Mouse (Mus musculus): ENCODE results near the gene Ephb2. TPM values are rescaled to one million over a fixed set of nuclear protein-coding genes. Genes with fewer than 3 reads are reported as not detected.

Ephb2 gene
- polyA plus RNA-seq, 1 experiment: 21.7 TPM

DNA sequence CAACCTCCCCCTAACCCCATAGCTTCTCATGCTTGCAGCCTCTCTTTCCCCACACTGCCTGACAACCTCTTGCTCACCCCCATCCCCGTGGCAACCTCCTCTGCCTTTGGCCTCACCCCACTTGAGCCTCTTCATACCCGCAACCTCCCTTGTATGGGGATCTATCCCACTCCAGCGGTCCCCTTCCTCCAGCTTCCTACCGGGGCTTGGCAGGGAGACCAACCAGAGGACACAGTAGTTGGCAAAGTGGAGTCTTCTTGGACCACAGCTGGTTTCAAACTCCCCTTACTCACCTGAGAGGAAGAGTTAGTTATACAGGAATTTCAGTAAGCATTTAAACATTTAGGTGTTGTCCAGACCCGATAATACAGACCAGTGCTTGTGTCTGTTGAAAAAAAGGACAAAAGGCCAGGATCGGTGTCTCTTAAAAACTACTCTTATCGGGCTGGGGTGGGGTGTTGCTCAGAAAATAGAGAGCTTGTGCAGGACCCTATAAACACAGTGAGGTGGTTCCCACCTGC, 197.5 kb downstream of the Ephb2 start:
- Histone ChIP-seq H3ac (ENCODE audit: control insufficient read depth, insufficient read length) (no peak overlapping the region), H3K4me2 (ENCODE audit: low read depth) (no peak overlapping the region), H3K36me3 (ENCODE audit: control insufficient read depth, insufficient read depth) (no peaks in the 10 kb centered on the region), H3K4me3 (no peak overlapping the region), H3K79me2 (ENCODE audit: control insufficient read depth, insufficient read depth) (no peaks in the 10 kb centered on the region), H3K27me3 (ENCODE audit: control insufficient read depth, insufficient read depth, insufficient read length) (peaks cover 11% of the 10 kb centered on the region)
- TF ChIP-seq REST (IDR thresholded peaks at IDR 0.05; ENCODE audit: insufficient read depth, insufficient read length) (no peak), TCF12 (IDR thresholded peaks at IDR 0.05; ENCODE audit: insufficient read depth, poor library complexity, severe bottlenecking) (no peak), MYOD1 (IDR thresholded peaks at IDR 0.05; ENCODE audit: control insufficient read depth in 1 of 3, insufficient read length in 2 of 3, low read depth in 2 of 3) (no peak)

DNA sequence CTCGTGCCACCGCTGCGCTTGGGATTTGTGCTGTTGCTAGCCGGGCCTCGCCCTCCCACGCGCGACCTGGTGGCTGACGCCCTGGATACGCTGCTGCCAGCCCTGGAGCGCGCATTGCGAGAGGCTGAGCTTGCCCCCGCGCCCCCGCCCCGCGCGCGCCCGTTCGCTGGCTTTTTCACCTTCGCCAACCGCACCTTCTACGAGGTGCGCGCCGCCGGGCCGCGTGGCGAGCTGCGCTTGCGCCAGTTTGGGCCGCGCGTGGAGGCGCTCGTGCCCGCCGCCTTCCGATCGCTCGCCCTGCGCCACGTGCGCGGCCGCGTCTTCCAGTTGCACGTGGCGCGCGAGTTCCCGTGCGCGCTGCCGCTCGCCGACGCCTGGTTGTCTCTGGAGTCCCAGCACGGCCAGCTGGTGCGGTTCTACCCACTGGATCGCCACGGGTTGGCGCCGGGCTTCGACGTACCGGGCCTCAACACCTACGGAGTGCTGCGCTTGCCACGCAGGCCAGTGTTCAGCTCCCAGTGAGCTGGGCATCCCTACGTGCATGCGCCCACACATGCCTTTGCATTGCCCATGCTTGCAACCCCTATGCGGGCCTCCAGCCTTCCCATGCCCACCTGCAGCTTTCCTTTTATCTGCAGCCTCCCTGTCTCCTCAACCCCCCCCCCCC, 198.1 kb downstream of the Ephb2 start:
- TF ChIP-seq USF1 (IDR thresholded peaks at IDR 0.05; ENCODE audit: low read depth): no peak
- TF ChIP-seq CEBPB (IDR thresholded peaks at IDR 0.05; ENCODE audit: insufficient read depth, poor library complexity, severe bottlenecking): no peak
- no peak for TF ChIP-seq POLR2AphosphoS2 (IDR thresholded peaks at IDR 0.05; ENCODE audit: insufficient read length, low read depth)
- H3K4me2 ChIP-seq (ENCODE audit: low read depth): no peak overlapping the region
- no peak overlapping the region for H3K4me3 ChIP-seq
- H3K79me2 ChIP-seq (ENCODE audit: control insufficient read depth, insufficient read depth): no peaks in the 10 kb centered on the region
- H3K36me3 ChIP-seq (ENCODE audit: control insufficient read depth, insufficient read depth): no peaks in the 10 kb centered on the region
- H3ac ChIP-seq (ENCODE audit: control insufficient read depth, insufficient read length): no peak overlapping the region
- peaks cover 11% of the 10 kb centered on the region for H3K27me3 ChIP-seq (ENCODE audit: control insufficient read depth, insufficient read depth, insufficient read length)

GRCm38 (mm10) chr4:136636983-136637562, 198.7 kb downstream of the Ephb2 start:
- no peak overlapping the region for H3K4me3 ChIP-seq
- peaks cover 11% of the 10 kb centered on the region for H3K27me3 ChIP-seq (ENCODE audit: control insufficient read depth, insufficient read depth, insufficient read length)

GRCm38 (mm10) chr4:136636511-136636910, 199.3 kb downstream of the Ephb2 start:
- Histone ChIP-seq H3K79me2 (ENCODE audit: control insufficient read depth, insufficient read depth) (no peaks in the 10 kb centered on the region), H3K4me2 (ENCODE audit: low read depth) (no peak overlapping the region), H3K4me3 (no peak overlapping the region), H3ac (ENCODE audit: control insufficient read depth, insufficient read length) (no peak overlapping the region), H3K36me3 (ENCODE audit: control insufficient read depth, insufficient read depth) (no peaks in the 10 kb centered on the region), H3K27me3 (ENCODE audit: control insufficient read depth, insufficient read depth, insufficient read length) (peaks cover 11% of the 10 kb centered on the region)
- TF ChIP-seq E2F4 (IDR thresholded peaks at IDR 0.05; ENCODE audit: insufficient read depth) (no peak), USF1 (IDR thresholded peaks at IDR 0.05; ENCODE audit: low read depth) (no peak), CEBPB (IDR thresholded peaks at IDR 0.05; ENCODE audit: insufficient read depth, poor library complexity, severe bottlenecking) (no peak), TCF12 (IDR thresholded peaks at IDR 0.05; ENCODE audit: insufficient read depth, poor library complexity, severe bottlenecking) (no peak), MAX (IDR thresholded peaks at IDR 0.05; ENCODE audit: low read depth) (no peak), TCF3 (IDR thresholded peaks at IDR 0.05; ENCODE audit: insufficient read length, low read depth) (no peak), POLR2A (IDR thresholded peaks at IDR 0.05; ENCODE audit: insufficient read length, low read depth) (no peak), REST (IDR thresholded peaks at IDR 0.05; ENCODE audit: insufficient read depth, insufficient read length) (no peak), SRF (IDR thresholded peaks at IDR 0.05; ENCODE audit: control insufficient read depth, insufficient read length, low read depth) (no peak), MYOD1 (IDR thresholded peaks at IDR 0.05; ENCODE audit: control insufficient read depth in 1 of 3, insufficient read length in 2 of 3, low read depth in 2 of 3) (no peak), MYOG (IDR thresholded peaks at IDR 0.05; ENCODE audit: control insufficient read depth in 1 of 3, insufficient read depth in 1 of 3, insufficient read length in 2 of 3, low read depth in 2 of 3) (no peak), POLR2AphosphoS2 (IDR thresholded peaks at IDR 0.05; ENCODE audit: insufficient read length, low read depth) (no peak)

More at GRCm38 (mm10) chr4:136636983-136637562, 198.7 kb downstream of the Ephb2 start:
- Histone ChIP-seq H3K4me2 (ENCODE audit: low read depth) (no peak overlapping the region), H3K36me3 (ENCODE audit: control insufficient read depth, insufficient read depth) (no peaks in the 10 kb centered on the region), H3K79me2 (ENCODE audit: control insufficient read depth, insufficient read depth) (no peaks in the 10 kb centered on the region), H3ac (ENCODE audit: control insufficient read depth, insufficient read length) (no peak overlapping the region)
- TF ChIP-seq MYOG (IDR thresholded peaks at IDR 0.05; ENCODE audit: control insufficient read depth in 1 of 3, insufficient read depth in 1 of 3, insufficient read length in 2 of 3, low read depth in 2 of 3) (no peak), CEBPB (IDR thresholded peaks at IDR 0.05; ENCODE audit: insufficient read depth, poor library complexity, severe bottlenecking) (no peak), SRF (IDR thresholded peaks at IDR 0.05; ENCODE audit: control insufficient read depth, insufficient read length, low read depth) (no peak), MAX (IDR thresholded peaks at IDR 0.05; ENCODE audit: low read depth) (no peak), POLR2AphosphoS2 (IDR thresholded peaks at IDR 0.05; ENCODE audit: insufficient read length, low read depth) (no peak)

GRCm38 (mm10) chr4:136635995-136636394, 199.8 kb downstream of the Ephb2 start:
- no peak overlapping the region for H3ac ChIP-seq (ENCODE audit: control insufficient read depth, insufficient read length)
- H3K4me3 ChIP-seq: no peak overlapping the region
- no peaks in the 10 kb centered on the region for H3K79me2 ChIP-seq (ENCODE audit: control insufficient read depth, insufficient read depth)
- TF ChIP-seq MYOD1 (IDR thresholded peaks at IDR 0.05; ENCODE audit: control insufficient read depth in 1 of 3, insufficient read length in 2 of 3, low read depth in 2 of 3) (no peak), CEBPB (IDR thresholded peaks at IDR 0.05; ENCODE audit: insufficient read depth, poor library complexity, severe bottlenecking) (no peak), MYOG (IDR thresholded peaks at IDR 0.05; ENCODE audit: control insufficient read depth in 1 of 3, insufficient read depth in 1 of 3, insufficient read length in 2 of 3, low read depth in 2 of 3) (no peak), MAX (IDR thresholded peaks at IDR 0.05; ENCODE audit: low read depth) (no peak), E2F4 (IDR thresholded peaks at IDR 0.05; ENCODE audit: insufficient read depth) (no peak), TCF3 (IDR thresholded peaks at IDR 0.05; ENCODE audit: insufficient read length, low read depth) (no peak), SRF (IDR thresholded peaks at IDR 0.05; ENCODE audit: control insufficient read depth, insufficient read length, low read depth) (no peak), TCF12 (IDR thresholded peaks at IDR 0.05; ENCODE audit: insufficient read depth, poor library complexity, severe bottlenecking) (no peak), POLR2A (IDR thresholded peaks at IDR 0.05; ENCODE audit: insufficient read length, low read depth) (no peak), POLR2AphosphoS2 (IDR thresholded peaks at IDR 0.05; ENCODE audit: insufficient read length, low read depth) (no peak), REST (IDR thresholded peaks at IDR 0.05; ENCODE audit: insufficient read depth, insufficient read length) (no peak), USF1 (IDR thresholded peaks at IDR 0.05; ENCODE audit: low read depth) (no peak)
- peaks cover 11% of the 10 kb centered on the region for H3K27me3 ChIP-seq (ENCODE audit: control insufficient read depth, insufficient read depth, insufficient read length)
- H3K4me2 ChIP-seq (ENCODE audit: low read depth): no peak overlapping the region
- no peaks in the 10 kb centered on the region for H3K36me3 ChIP-seq (ENCODE audit: control insufficient read depth, insufficient read depth)

All from myocyte (in vitro differentiated cells).